Mouse (Mus musculus): Measurements from ENCODE around the gene Fam53b. TPM values are rescaled to one million over a fixed set of nuclear protein-coding genes. Genes with fewer than 3 reads are reported as not detected.
A peak's percentile ranks its signal among the peaks of the same experiment; 100 is the strongest.

The Fam53b gene
- total RNA-seq, 2 experiments from 2014 or later, result 119 to 169 TPM

GRCm38 (mm10) chr7:132811716-132812618 is 1.7 kb downstream of the Fam53b start:
- peak; percentile 45 for ATAC-seq (replicated peaks; ENCODE audit: low FRiP score, poor library complexity, severe bottlenecking)

DNA sequence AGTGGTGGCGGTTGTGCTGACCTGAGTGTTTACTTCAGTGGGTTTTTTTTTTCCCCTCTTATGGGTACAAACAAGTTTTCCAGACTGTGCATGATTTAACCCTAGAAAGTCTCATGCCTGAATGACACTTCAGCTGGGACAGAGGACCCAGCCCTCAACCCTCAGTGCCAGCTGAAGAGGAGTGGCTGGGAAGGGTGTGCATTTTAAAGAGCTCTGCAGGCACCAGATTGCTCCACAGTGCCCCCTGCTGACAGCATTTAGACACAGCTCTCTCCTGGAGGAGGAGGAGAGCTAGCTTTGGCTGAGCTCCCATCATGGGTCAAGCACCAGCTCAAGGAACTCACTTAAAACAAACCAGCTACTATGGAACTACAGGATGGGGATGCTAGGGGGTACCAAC is 2.8 kb downstream of the Fam53b start:
- peak; percentile 76 for ATAC-seq (replicated peaks; ENCODE audit: low FRiP score, poor library complexity, severe bottlenecking)

GRCm38 (mm10) chr7:132810368-132810767 is 3.3 kb downstream of the Fam53b start:
- ATAC-seq (replicated peaks; ENCODE audit: low FRiP score, poor library complexity, severe bottlenecking), result no peak

DNA sequence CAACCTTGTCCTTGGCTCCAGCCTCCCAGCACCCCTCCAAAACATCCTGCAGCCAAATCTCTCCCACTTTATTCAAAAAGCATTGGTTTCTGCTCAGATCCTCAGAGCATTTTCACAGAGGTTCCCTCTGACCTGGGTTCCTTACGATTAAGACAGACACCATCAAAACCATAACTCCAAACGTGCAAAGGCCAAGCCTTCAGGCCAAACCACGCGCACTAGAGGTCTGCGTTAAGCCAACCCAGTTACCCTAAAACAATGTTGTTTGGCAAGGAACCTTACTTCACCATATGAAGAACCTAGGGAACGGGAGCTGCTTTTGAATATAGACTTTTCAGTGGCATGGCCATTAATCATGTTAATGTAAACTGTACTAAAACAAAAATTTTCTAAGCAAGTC is 4.0 kb downstream of the Fam53b start:
- no peak for ATAC-seq (replicated peaks; ENCODE audit: low FRiP score, poor library complexity, severe bottlenecking)

GRCm38 (mm10) chr7:132808841-132809682 is 4.6 kb downstream of the Fam53b start:
- no peak for ATAC-seq (replicated peaks; ENCODE audit: low FRiP score, poor library complexity, severe bottlenecking)

DNA sequence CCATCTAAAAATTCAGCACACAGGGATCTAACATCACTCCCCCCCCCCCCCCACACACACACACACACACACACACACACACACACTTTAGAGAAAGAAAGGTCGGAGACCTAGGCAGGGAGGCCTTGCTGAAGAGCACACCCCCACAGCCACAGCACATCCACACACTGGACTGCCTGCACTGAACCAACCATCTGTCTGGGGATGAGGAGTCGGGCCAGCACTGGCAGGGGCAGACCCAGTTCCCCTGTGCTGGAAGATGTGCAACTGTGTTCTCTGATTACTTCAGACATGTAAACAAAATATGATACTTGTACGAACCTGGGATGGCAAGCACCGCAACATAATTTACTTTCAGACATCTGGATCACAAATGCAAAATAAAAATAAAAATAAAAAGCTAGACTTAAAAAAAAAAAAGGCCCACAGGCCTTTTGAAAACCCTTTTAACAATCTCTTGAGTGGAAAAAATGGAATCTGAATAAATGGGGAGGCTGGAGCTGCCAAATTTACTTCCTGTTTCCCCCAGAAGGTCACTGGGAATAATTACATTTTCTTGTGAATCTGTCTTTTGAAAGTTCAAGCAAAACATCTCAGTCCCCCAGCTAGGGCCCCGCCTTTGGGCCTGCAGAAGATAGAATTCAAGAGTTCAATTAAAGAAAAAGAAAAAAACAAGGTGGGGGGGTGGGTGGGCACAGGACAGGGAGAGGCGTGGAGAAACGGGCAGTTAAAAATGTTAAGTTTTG is 5.5 kb downstream of the Fam53b start:
- no peak for ATAC-seq (replicated peaks; ENCODE audit: low FRiP score, poor library complexity, severe bottlenecking)

- ATAC-seq (replicated peaks; ENCODE audit: low FRiP score, poor library complexity, severe bottlenecking), result no peak
Observed at GRCm38 (mm10) chr7:132806926-132807857, 6.5 kb downstream of the Fam53b start.

- ATAC-seq (replicated peaks; ENCODE audit: low FRiP score, poor library complexity, severe bottlenecking), result no peak
Observed at GRCm38 (mm10) chr7:132806286-132806685, 7.4 kb downstream of the Fam53b start.

DNA sequence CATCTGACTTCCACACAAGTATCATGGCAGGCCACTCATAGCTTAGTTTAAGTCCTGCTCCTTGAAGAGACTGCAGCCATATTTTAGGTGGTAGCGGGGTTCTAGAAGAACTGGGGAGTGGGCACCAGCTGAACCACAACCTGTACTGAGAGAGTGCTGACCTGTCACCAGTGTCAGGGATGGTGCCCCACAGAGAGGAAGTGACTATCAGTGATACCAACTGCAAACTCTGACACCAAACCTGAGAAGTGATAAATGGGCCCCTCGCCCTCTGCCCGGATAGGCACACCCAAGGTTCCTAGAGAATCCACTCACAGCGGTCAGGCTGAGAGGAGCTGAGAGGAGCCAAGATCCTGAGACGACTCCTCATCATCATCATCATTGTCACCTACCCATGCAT is 8.7 kb downstream of the Fam53b start:
- no peak for ATAC-seq (replicated peaks; ENCODE audit: low FRiP score, poor library complexity, severe bottlenecking)

DNA sequence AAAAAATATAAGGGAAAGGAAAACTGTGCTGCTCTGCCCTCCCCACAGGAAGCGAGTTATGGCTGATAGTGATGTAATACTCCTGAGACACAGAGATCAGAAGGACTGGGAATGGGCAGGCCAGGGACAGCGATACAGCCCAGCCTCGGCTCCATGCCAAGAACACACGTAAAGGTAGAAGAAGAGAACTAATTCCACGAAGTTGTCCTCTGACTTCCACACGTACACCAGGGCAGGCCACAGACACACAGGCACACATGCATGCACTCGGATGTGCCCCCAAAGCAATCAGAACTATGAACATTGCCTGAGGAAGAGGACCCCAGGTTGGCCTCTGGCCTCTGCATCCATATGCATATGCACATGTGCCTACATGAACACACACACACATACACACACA is 9.2 kb downstream of the Fam53b start:
- ATAC-seq (replicated peaks; ENCODE audit: low FRiP score, poor library complexity, severe bottlenecking), result 0 out of 2 replicates have a peak, but pooled peaks have one; percentile 17

DNA sequence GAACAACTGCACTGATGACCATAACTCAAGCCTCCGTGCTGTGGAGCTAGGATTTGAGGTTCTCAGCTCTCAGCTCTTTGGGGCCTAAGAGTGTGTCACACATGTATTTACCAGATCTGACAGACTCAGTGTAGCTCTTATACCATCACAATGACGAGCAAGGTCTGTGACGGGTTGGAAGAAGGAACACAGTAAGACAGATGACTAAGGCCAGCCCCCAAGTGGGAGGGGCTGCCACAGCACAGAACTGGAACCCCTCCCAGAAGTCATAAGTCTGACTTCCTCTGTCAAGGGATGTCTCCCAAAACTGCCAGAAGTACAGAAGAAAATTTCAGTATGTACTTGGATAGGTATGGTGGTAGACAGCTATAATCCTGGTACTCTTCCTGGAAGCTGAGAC is 9.7 kb downstream of the Fam53b start:
- peak; percentile 68 for ATAC-seq (replicated peaks; ENCODE audit: low FRiP score, poor library complexity, severe bottlenecking)

DNA sequence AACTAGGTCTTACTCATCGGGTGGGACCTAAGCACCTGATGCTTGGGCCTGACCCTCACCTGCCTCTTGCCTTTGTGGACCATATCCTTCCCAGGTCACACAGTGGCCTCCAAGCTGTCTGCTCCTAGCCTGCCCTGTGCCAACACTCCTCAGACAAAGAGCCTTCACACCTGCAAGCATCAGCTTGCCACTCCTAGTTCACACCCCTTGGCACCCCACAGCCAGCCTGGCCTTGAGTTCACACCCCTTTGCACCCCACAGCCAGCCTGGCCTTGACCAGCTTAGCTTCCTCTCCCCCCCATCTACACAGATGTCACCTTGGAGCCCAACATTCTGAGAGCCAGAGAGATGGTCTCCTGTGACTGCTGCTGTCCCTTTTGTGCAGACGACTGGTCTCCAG is 10.3 kb downstream of the Fam53b start:
- ATAC-seq (replicated peaks; ENCODE audit: low FRiP score, poor library complexity, severe bottlenecking), result 0 out of 2 replicates have a peak, but pooled peaks have one; percentile 3

DNA sequence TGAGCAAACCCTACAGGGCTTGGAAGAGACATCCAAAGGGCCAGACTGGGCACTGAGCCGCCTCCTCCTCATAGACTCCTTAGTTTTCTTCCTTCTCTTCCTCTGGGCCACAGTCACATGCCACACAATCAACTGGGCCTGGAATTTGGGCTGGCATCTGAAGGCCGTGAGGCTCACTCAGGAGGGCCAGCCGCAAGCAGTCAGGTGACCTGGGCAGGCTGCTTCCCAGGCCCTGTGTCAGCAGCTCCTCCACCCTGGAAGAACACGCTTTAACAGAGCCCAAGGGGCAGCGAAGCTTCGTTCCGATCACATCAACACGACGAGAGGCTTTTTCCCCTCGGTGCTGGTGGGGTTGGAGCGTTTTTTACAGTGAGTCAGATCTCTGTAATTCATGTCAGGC is 11.0 kb downstream of the Fam53b start:
- ATAC-seq (replicated peaks; ENCODE audit: low FRiP score, poor library complexity, severe bottlenecking), result no peak

DNA sequence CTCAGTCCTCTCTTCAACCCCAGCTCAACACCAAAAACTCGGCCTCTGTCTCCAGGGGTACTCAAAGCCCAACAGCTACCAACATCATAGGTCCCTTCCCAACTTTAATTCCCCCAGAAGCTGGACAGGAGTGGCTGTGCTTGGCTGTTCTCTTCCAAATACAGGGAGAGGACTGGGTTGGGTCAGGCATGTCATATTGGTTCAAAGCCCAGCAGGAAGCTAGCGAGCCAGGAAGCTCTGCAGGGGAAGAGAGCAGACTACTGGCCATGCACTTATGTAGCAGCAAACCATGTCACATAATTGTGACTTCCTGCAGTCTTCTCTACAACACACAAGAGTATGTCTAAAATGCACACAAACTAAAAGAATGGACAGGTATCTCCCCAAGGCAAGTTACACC is 11.6 kb downstream of the Fam53b start:
- no peak for ATAC-seq (replicated peaks; ENCODE audit: low FRiP score, poor library complexity, severe bottlenecking)

DNA sequence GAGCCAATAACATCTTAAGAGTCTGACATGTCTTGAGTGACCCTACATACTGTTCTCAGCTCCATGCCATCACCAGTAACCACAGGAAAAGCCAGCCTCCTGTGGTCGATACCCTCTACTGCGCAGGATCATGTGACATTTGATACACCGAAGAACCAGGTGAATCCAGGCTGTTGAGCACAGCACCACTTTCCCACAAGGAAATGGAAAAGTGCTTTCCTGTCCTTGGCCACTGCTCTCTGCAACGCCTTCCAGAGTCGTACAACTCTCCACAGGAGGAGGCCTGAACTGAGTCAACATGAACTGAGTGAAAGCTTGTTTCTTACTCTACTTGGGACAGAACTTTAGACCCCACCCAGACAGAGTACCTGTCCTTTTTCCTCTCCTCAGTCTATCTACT is 12.2 kb downstream of the Fam53b start:
- no peak for ATAC-seq (replicated peaks; ENCODE audit: low FRiP score, poor library complexity, severe bottlenecking)

GRCm38 (mm10) chr7:132800868-132801267 is 12.8 kb downstream of the Fam53b start:
- no peak for ATAC-seq (replicated peaks; ENCODE audit: low FRiP score, poor library complexity, severe bottlenecking)

GRCm38 (mm10) chr7:132799119-132800016 is 14.3 kb downstream of the Fam53b start:
- ATAC-seq (replicated peaks; ENCODE audit: low FRiP score, poor library complexity, severe bottlenecking), result no peak

GRCm38 (mm10) chr7:132795141-132795540 is 18.5 kb downstream of the Fam53b start:
- ATAC-seq (replicated peaks; ENCODE audit: low FRiP score, poor library complexity, severe bottlenecking), result no peak

All from erythroblast, adult 5-6 weeks (primary cell).